Comparison of ENCODE assay signal across 8 mouse cellular contexts in genomic region chr5:125441234-125442114, GRCm38 (mm10). TPM values are rescaled to one million over a fixed set of nuclear protein-coding genes. Genes with fewer than 3 reads are reported as not detected.
DNase-seq lines count a peak whose midpoint lies in the region; ATAC-seq and TF ChIP-seq lines count a peak whose summit lies in the region.

Bri3bp (plus strand) TSS chr5:125441568.

- no peaks in the 10 kb centered on the region for H3K4me1 ChIP-seq in heart, adult 2 months (ENCODE audit: control insufficient read depth, insufficient read depth, low read length)
- H3K4me1 ChIP-seq in liver, adult 2 months (ENCODE audit: control insufficient read depth, insufficient read depth, low read length), result peaks cover 4% of the 10 kb centered on the region; the same call in 1 of the 2 replicates
- peaks cover 13% of the 10 kb centered on the region for H3K4me1 ChIP-seq in stomach, embryonic 16.5 days (ENCODE audit: control insufficient read depth, insufficient read depth, low read length)

- ATAC-seq in stomach, embryonic 16.5 days (ENCODE audit: insufficient read depth, low FRiP score), result peak; percentile 95

- no peaks in the 10 kb centered on the region for H3K36me3 ChIP-seq in heart, adult 2 months (ENCODE audit: control insufficient read depth, insufficient read depth, low read length)
- no peaks in the 10 kb centered on the region for H3K36me3 ChIP-seq in liver, adult 2 months (ENCODE audit: control insufficient read depth, insufficient read depth, low read length)
- H3K36me3 ChIP-seq in stomach, embryonic 16.5 days (ENCODE audit: control insufficient read depth, insufficient read depth, low read length), result no peaks in the 10 kb centered on the region

- peak within 1 kb of the TSS; percentile 80 for H3K4me3 ChIP-seq in heart, adult 2 months
- peak within 1 kb of the TSS; percentile 94 for H3K4me3 ChIP-seq in liver, adult 2 months (ENCODE audit: insufficient read depth, low read depth, low read length)
- H3K4me3 ChIP-seq in stomach, embryonic 16.5 days (replicated peaks; ENCODE audit: low read length), result peak within 1 kb of the TSS; percentile 95

- H3K9ac ChIP-seq in heart, adult 2 months (ENCODE audit: low read depth, low read length), result peak within 1 kb of the TSS; percentile 94
- peak within 1 kb of the TSS; percentile 96 for H3K9ac ChIP-seq in liver, adult 2 months (ENCODE audit: low read depth, low read length)
- H3K9ac ChIP-seq in stomach, embryonic 16.5 days (ENCODE audit: low read length), result peak within 1 kb of the TSS; percentile 92

- WGBS in heart, adult 2 months, result 1% methylated on average over 93 of the region's 97 CpGs
- 1% methylated on average over 89 of the region's 97 CpGs for WGBS in liver, adult 2 months
- WGBS in stomach, embryonic 16.5 days, result under 1% methylated on average over 81 of the region's 97 CpGs

- no peaks in the 10 kb centered on the region for H3K79me2 ChIP-seq in heart, adult 2 months (replicated peaks; ENCODE audit: control insufficient read depth, insufficient read depth, low read length)
- H3K79me2 ChIP-seq in liver, adult 2 months (ENCODE audit: control insufficient read depth, insufficient read depth, low read length), result peaks cover 8% of the 10 kb centered on the region; the same call in 1 of the 2 replicates

- peak within 1 kb of the TSS; percentile 84 for H3K4me2 ChIP-seq in stomach, embryonic 16.5 days (ENCODE audit: low read depth, low read length)

- peak; percentile 33 for DNase-seq in 3T3-L1 (ENCODE audit: low read depth, low spot score)
- DNase-seq in adipocyte (ENCODE audit: low spot score), result peak; percentile 22
- peak; percentile 68 for DNase-seq in embryo, embryonic 11.5 days (ENCODE audit: low read depth, low spot score)
- DNase-seq in heart, adult 2 months, result peak; percentile 70 to 75
- DNase-seq in kidney, adult 8-10 months, result peak; percentile 38 to 51
- no peak for DNase-seq in liver, adult 2 months (ENCODE audit: extremely low read depth, low read depth, low spot score)
- peak; percentile 83 for DNase-seq in naive thymus-derived CD4-positive, alpha-beta T cell, adult 2 months (ENCODE audit: low read depth)

- H3K9me3 ChIP-seq in stomach, embryonic 16.5 days (replicated peaks; ENCODE audit: control insufficient read depth, low read length), result 0 out of 2 replicates have a peak, but pooled peaks cover 4% of the 10 kb centered on the region

- TF ChIP-seq POLR2A in heart, adult 2 months (IDR thresholded peaks at IDR 0.05; ENCODE audit: insufficient read depth, low read depth, low read length), result peak; percentile 71
- peak; percentile 20; the same call in 1 of the 2 replicates for TF ChIP-seq POLR2A in liver, adult 2 months (IDR thresholded peaks at IDR 0.05; ENCODE audit: extremely low read depth, insufficient read depth, low read length)

- TF ChIP-seq EP300 in heart, adult 2 months (IDR thresholded peaks at IDR 0.05; ENCODE audit: insufficient read depth, low read depth, low read length), result no peak

- TF ChIP-seq CTCF in heart, adult 2 months (IDR thresholded peaks at IDR 0.05), result no peak
- TF ChIP-seq CTCF in liver, adult 2 months (IDR thresholded peaks at IDR 0.05; ENCODE audit: low read depth, low read length), result no peak

- intact Hi-C loops in heart, adult 2 months (cut with DNase I), result no loop called here

- no peaks in the 10 kb centered on the region for H3K27me3 ChIP-seq in heart, adult 2 months (ENCODE audit: control insufficient read depth, insufficient read depth, low read length)
- H3K27me3 ChIP-seq in liver, adult 2 months (ENCODE audit: control insufficient read depth, insufficient read depth, low read length), result no peaks in the 10 kb centered on the region
- no peaks in the 10 kb centered on the region for H3K27me3 ChIP-seq in stomach, embryonic 16.5 days (ENCODE audit: control insufficient read depth, insufficient read depth, low read length)

- H3K27ac ChIP-seq in heart, adult 2 months, result peak within 1 kb of the TSS; percentile 89
- peak within 1 kb of the TSS; percentile 73 for H3K27ac ChIP-seq in liver, adult 2 months (replicated peaks; ENCODE audit: insufficient read depth, low read depth, low read length)
- H3K27ac ChIP-seq in stomach, embryonic 16.5 days (ENCODE audit: low read length), result peak within 1 kb of the TSS; percentile 74

RNA-seq across cellular contexts. Expression of gene Bri3bp, which starts in this region (rescaled TPM):
- 10 to 100 TPM; 52.2 to 52.4 TPM for total RNA-seq in heart, adult 2 months (2021)
- polyA plus RNA-seq in heart, adult 2 months (2012; rRNA removed), result 31.4 and 31.5 TPM in 2 replicates
- 7.7 and 8.8 TPM in 2 replicates for total RNA-seq in liver, adult 2 months (2014; rRNA removed)
- polyA plus RNA-seq in liver, adult 2 months (2012; rRNA removed), result 18.3 and 23.0 TPM in 2 replicates
- 27.7 and 31.8 TPM in 2 replicates for polyA plus RNA-seq in stomach, embryonic 16.5 days (2015; fragmentation: Nextera tagmentation; extraction: Ambion mirVana)
